Mouse (Mus musculus) yolk sac, embryonic 10.5 days (tissue): ENCODE results near the gene Eef1b2.

Experiments
- DNase-seq: peaks from one replicate; pipeline ENCODE4 v3.0.0-alpha.2; 2017; ENCODE audit warnings: low spot score

Eef1b2 gene

GRCm38 (mm10) chr1:63192306-63193065, 15.9 kb downstream of the Eef1b2 start:
- peak; percentile 39 for DNase-seq

- no peak for DNase-seq
Observed at GRCm38 (mm10) chr1:63195848-63196512, 19.4 kb downstream of the Eef1b2 start.

- no peak for DNase-seq
Observed at GRCm38 (mm10) chr1:63199387-63199786, 22.8 kb downstream of the Eef1b2 start.

- no peak for DNase-seq
Observed at GRCm38 (mm10) chr1:63200322-63200721, 23.7 kb downstream of the Eef1b2 start.

GRCm38 (mm10) chr1:63201672-63202071, 25.0 kb downstream of the Eef1b2 start:
- no peak for DNase-seq

GRCm38 (mm10) chr1:63203471-63203870, 26.8 kb downstream of the Eef1b2 start:
- DNase-seq = no peak

GRCm38 (mm10) chr1:63203950-63204659, 27.5 kb downstream of the Eef1b2 start:
- DNase-seq = peak; percentile 73

- DNase-seq = no peak
Observed at GRCm38 (mm10) chr1:63204660-63205394, 28.2 kb downstream of the Eef1b2 start.

GRCm38 (mm10) chr1:63207607-63208006, 31.0 kb downstream of the Eef1b2 start:
- DNase-seq = no peak

- DNase-seq = no peak
Observed at GRCm38 (mm10) chr1:63209861-63210529, 33.4 kb downstream of the Eef1b2 start.

- peak; percentile 17 for DNase-seq
Observed at GRCm38 (mm10) chr1:63213478-63214270, 37.0 kb downstream of the Eef1b2 start.

GRCm38 (mm10) chr1:63214271-63214558, 37.6 kb downstream of the Eef1b2 start, which contains the start of gene Gpr1:
TSS of gene Gpr1 (minus strand) at chr1:63214543.
- no peak for DNase-seq

GRCm38 (mm10) chr1:63214631-63215030, 38.0 kb downstream of the Eef1b2 start:
- no peak for DNase-seq

GRCm38 (mm10) chr1:63219277-63219676, 42.7 kb downstream of the Eef1b2 start:
- no peak for DNase-seq

- peak; percentile 50 for DNase-seq
Observed at GRCm38 (mm10) chr1:63225009-63225408, 48.4 kb downstream of the Eef1b2 start.

GRCm38 (mm10) chr1:63225890-63226289, 49.3 kb downstream of the Eef1b2 start:
- no peak for DNase-seq

- DNase-seq = no peak
Observed at GRCm38 (mm10) chr1:63227241-63227640, 50.6 kb downstream of the Eef1b2 start.
